Mouse (Mus musculus): Measurements from ENCODE around the gene Farsb. TPM values are rescaled to one million over a fixed set of nuclear protein-coding genes. Genes with fewer than 3 reads are reported as not detected.

Gene Farsb
- total RNA-seq, 1 experiment from 2014 or later = 29.2 TPM

DNA sequence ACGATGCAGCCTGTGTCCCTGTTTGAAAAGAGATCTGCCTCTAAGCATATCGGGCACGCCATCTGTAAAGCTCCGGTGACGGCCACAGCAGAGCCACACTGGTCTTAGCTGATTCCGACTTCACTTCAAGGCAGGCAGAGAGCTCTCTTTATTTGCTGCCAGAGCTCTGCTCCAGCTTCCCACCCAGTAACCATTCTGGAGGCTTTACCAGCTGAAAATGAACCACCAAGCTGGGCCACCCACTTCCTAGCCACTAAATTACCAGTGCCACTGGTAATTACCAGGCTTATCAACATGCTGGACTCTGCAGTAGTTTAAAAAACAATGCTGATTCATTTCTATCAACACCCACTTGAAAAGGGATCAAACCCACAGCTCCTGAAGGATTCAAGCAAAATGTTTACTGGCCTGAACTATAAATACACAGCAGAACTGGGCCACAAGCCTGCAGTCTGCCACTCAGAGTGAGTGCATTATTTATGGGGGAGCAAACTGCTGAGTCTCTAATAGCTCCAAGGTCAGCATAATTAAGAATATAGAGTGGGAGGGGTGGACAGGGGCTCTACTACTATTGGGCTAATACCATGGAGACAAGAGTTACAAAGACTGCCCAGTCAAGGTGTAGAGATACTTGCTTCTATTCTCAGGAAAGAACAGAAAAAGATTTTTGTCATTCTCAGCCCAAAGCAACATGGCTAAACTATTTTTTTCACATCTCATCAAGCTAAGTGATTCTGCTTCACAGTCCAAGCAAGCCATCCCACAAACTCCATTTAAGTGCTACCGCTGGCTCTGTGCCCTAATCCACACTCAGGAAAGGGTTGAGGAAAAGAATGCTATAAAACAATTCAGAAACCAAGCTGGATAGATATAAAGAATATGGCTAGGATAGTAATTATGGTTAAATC is 62.6 kb downstream of the Farsb start:
- no peak for ATAC-seq (ENCODE audit: extremely low read depth, insufficient number of reproducible peaks, low FRiP score, poor library complexity, severe bottlenecking)

DNA sequence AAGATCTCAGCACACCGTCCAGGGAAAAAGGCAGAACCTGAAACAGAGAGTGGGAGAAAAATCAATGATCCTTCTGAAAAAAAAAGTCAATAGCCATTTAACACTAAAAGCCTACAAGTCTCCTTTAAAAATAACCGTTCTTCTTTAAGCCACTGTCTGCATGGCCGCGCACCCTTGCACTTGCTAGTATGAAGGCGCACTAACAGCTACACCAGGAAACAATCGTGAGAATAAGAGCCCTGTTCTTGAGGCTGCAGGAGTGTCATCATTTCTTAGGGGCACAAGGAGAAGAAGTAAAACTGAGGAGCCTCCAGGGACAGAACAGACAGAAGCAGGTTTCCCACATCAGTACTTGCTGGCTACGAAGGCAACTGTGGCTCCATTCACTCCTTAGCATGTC is 63.4 kb downstream of the Farsb start:
- no peak for ATAC-seq (ENCODE audit: extremely low read depth, insufficient number of reproducible peaks, low FRiP score, poor library complexity, severe bottlenecking)

DNA sequence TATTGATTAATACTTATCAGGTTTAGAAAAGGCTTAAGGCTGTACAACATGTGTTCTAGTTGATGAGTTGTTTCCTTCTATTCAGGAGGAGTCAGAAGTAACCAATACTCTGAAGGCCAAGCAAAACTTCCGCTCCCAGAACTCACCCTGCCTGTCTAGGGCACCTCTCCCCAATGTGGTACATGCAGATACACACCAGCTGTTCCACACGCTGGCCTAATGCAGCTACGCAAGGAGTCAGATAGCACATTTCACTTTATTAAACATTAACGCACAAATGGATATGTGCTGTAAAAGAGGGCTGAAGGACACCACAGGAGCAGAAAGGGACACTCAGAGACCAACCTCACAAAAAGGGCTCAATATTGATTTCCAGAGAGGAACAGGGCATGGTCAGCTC is 63.8 kb downstream of the Farsb start:
- no peak for ATAC-seq (ENCODE audit: extremely low read depth, insufficient number of reproducible peaks, low FRiP score, poor library complexity, severe bottlenecking)

DNA sequence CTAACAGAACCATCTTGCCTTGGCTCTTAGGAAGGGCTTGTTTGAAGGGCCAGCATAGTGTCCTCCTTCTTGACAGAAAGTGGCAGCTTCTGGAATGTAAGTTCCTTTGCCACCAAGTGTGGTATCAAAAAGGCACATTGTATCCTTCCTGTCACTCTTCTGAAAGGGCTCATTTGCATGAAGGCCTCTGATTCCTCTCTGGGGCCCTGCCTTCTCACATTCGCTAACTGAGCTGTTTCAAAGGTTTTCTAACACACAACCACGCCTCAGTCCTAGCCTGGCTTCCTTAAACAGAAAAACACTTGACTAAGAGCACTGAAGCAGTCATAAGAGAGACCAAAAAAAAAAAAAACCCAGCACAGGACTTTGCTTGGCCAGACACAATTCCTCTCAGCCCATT is 66.1 kb downstream of the Farsb start:
- ATAC-seq (ENCODE audit: extremely low read depth, insufficient number of reproducible peaks, low FRiP score, poor library complexity, severe bottlenecking) = peak; percentile 87

DNA sequence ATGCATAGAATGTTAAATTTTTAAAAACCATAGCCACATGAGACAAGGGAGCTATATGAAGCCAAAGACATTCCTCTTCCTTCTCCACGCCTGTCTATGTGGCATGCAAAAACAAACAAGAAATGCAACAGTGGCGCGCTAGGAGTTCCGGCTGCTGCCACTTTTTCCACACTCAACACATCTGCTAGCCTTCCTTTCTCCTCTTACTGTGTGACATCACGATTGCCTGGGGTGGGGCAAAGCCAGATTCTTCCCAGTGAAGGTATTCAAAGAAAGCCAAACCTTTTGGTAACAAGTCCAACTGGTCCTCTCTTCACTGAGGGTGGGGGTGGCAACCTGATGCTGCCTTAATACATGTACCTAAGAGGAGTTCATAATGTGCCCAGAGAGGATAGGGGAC is 66.9 kb downstream of the Farsb start:
- ATAC-seq (ENCODE audit: extremely low read depth, insufficient number of reproducible peaks, low FRiP score, poor library complexity, severe bottlenecking) = no peak

DNA sequence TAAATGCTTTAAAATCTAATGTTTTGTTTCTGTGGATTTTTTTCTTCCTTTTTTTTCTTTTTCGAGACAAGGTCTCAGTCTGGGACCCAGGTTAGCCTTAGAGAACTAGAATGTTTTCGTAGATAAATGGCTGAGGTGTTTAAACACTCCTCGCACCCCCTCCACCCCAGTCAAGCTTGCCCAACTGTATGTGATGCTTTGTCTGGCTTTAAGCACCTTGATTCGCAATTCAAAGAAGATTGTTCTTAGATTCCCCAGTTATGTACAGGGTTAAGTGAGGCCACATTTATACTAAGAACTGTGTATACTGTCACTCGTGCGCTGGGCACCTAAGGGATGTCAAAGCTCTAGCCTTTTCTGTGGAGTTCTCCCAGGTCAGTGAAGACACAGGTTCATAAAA is 68.4 kb downstream of the Farsb start:
- no peak for ATAC-seq (ENCODE audit: extremely low read depth, insufficient number of reproducible peaks, low FRiP score, poor library complexity, severe bottlenecking)

DNA sequence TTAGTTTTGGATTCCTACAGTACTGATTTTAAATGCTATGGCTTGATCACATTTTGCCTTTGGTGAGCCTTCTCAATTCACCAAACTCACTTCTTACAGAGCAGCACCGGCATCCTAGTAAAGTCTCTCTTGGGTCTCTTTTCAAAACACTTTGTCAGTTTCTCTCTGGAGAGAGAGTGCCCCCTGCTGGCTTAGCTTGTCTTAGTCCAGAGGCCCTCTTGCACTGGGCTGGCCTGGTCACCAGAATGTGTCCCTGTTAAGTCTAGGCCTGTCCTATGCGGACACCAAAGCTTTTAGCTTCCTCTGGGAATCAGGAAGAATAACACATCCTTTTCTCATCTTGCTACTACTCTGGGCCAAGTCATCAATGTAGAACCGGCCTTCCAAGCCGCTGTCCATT is 69.1 kb downstream of the Farsb start:
- ATAC-seq (ENCODE audit: extremely low read depth, insufficient number of reproducible peaks, low FRiP score, poor library complexity, severe bottlenecking) = no peak

DNA sequence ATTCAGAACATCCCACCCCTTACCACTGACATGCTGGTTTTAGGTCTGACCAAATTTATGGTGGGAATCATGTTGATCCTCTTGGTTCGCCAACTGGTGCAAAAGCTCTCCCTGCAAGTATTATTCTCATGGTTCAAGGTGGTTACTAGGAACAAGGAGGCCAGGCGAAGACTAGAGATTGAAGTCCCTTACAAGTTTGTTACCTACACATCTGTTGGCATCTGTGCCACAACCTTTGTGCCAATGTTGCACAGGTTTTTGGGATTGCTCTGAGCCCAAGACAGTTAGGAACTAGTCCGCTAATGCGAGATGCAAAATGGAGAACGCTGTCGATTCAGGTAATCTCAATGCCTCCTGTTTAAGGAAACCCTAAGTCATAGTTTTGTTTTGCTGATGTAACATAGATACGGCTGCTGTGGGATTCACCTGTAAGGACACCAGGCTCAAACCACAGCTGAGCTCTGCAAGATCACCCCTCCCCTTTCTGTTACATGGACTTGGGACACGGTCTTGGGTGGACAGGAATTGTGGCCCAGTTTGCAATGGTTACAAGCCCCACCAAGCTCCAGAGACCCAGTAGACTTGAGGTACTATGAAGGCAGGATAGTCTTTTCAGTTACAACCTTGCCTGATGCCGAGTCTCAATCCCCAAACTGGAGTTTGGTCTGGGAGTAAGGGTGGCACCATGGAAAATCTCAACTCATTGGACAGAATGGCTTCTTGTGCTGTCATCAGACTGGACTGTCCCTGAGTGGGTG is 71.4 kb downstream of the Farsb start:
- ATAC-seq (ENCODE audit: extremely low read depth, insufficient number of reproducible peaks, low FRiP score, poor library complexity, severe bottlenecking) = no peak

DNA sequence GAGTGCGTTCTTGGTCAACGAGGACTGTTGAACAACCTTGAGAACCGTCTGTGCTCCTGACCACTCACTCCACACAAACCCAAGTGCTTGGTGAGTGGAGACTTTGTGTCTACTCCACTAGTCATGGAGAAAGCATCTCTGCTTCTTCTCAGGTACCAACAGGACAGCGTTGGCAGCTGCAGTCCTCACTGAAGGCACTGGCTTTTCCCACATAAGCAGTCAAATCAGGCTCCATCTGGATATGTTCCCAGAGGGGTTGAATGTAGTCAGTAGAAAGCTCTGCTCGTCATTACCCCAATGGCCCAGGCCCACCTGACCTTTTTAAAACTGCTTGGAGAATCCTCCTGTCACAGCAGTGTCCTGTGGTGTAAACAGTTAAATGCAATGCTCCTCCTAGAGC is 74.3 kb downstream of the Farsb start:
- no peak for ATAC-seq (ENCODE audit: extremely low read depth, insufficient number of reproducible peaks, low FRiP score, poor library complexity, severe bottlenecking)

DNA sequence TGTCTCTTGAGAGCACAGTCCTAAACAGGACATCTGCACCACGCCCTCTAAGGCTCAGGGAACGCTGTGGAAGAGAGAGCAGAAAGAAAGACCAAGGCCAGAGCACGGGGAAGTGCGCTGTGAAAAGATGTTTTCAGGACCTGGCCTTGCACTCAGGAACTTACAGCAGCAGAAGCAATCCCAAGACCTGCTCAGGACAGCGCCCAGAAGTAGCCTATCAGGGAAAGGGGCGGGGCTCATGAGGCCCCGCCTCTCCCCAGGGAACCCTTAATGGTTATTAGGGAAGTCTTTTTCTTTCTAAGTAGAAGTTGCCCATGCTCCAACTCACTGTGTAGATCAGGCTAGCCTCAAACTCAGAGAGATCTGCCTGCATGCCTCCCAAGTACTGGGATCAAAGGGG is 76.0 kb downstream of the Farsb start:
- no peak for ATAC-seq (ENCODE audit: extremely low read depth, insufficient number of reproducible peaks, low FRiP score, poor library complexity, severe bottlenecking)

DNA sequence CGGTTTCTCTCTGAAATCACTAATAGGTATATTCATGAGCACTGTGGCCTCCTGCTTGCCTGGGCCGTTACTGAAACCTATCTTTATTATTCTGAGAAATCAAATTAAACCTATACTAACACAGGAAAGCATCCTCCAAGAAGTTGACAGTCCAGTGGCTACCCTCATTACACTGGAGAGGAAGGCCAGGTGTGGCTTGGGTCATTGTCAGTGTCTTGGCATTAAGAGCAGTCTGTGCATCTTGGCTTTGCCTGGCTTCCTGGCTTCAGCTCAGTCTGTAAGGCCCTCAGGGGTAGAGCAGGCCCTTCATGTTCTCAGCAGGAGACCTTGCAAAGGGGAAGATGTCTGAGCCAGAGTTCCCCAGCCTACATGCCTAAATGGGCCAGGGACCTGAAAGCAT is 79.3 kb downstream of the Farsb start:
- no peak for ATAC-seq (ENCODE audit: extremely low read depth, insufficient number of reproducible peaks, low FRiP score, poor library complexity, severe bottlenecking)

DNA sequence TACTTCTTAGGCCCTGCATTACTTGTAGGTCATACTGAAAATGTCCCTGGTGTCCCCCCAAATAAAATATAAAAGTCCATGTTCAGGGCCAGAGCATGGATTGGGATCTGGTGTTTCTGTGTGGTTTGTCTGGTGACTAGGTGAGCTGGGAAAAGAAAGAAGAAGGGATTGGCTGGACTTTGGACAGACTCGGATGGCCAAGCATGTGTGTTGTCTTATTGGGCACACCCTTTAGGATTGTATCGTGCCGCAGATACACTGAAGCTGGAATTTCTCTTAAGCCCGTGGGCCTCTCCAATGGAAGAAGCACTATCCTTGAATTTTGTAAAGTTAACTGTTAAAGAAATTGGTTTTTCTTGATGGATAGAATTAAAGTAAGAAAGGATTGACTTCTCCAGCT is 87.3 kb downstream of the Farsb start:
- no peak for ATAC-seq (ENCODE audit: extremely low read depth, insufficient number of reproducible peaks, low FRiP score, poor library complexity, severe bottlenecking)

DNA sequence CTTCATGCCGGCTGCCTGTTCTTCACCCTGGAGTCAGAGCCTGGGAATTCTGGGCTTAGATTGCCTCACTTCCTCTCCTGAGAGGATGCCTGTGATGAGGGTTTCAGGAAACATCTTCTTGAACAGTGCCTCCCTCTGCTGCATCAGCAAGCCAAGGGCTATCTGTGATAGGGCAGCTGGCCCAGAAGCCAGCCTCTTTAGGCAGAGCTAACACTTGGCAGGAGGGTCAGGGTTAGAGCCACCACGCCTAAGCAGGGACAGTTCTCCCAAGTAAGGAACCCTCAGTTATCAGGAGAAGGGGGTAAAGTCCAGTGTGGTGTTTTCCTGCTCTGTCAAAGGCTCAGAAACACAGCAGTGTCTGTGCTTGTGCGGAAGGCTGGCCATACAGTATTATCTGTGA is 88.9 kb downstream of the Farsb start:
- no peak for ATAC-seq (ENCODE audit: extremely low read depth, insufficient number of reproducible peaks, low FRiP score, poor library complexity, severe bottlenecking)

DNA sequence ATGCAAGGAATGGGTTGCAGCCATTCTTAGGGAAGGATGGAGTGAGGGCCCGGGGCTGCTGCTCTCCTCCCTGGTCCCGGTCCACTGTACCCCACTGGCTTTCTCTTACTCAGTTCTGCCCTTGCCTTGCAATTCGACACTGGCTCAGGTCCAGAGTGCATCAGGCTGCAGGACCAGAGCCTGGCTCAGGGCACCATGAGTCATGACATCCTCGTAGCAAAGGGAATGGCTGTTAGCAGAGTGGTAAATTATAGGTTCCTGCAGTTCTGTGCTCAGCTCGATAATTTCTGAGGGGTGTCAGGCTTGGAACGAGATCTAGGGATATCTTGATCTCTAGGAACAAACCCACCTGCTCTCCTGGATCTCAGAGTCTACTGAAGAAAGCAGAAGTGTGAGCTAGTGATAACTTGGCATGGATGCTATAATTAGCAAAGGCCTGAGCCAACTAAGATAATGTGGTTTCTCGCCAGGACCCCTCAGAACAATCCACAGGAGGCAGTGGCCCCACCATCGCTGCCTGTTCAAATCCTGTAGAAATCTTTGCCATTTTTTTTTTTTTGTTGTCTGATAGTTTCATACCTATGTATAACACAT is 92.3 kb downstream of the Farsb start:
- ATAC-seq (ENCODE audit: extremely low read depth, insufficient number of reproducible peaks, low FRiP score, poor library complexity, severe bottlenecking) = no peak

DNA sequence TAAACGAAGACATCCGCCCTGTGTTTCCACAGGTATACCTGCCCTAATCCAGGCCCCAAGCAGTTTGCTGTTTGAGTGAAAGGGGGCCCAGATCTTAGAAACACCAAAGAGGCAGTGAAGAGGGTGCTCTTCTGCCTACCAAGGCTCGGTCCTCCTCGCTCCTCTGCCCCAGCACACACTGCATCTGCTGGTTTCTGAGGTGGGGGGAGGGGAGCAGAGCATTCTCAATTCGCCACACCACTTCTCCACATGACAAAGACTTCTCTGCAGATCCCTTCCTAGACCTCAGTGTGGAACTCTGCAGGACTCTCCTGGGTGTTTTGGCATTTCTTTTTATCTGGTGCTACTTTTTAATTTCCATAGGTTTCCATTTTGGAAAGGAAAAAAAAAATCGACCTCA is 93.0 kb downstream of the Farsb start:
- ATAC-seq (ENCODE audit: extremely low read depth, insufficient number of reproducible peaks, low FRiP score, poor library complexity, severe bottlenecking) = no peak

DNA sequence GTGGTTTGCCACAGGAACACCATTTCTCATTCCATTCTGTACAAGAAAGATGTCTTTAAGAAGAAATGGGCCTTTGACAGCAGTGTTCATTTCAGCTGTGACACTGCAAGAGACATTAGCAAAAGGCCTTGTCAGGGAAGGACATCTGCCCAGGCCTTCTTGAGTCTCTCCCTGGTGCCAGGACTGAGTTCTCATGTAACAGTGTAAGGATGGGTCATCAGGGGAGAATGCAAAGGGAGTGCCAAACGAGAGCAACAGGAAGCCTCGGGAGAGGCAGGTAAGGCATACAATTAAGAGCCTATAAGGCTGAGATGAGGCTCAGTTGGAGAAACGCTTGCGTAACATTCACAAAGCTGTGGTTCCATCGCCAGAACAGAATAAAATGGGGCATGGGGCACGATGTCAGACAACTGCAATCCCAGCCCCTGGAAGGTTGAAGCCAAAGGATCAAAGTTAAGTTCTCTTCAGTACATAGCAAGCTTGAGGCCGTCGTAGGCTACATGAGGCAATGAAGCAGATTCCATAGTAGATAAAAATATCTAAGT is 93.4 kb downstream of the Farsb start:
- ATAC-seq (ENCODE audit: extremely low read depth, insufficient number of reproducible peaks, low FRiP score, poor library complexity, severe bottlenecking) = no peak

DNA sequence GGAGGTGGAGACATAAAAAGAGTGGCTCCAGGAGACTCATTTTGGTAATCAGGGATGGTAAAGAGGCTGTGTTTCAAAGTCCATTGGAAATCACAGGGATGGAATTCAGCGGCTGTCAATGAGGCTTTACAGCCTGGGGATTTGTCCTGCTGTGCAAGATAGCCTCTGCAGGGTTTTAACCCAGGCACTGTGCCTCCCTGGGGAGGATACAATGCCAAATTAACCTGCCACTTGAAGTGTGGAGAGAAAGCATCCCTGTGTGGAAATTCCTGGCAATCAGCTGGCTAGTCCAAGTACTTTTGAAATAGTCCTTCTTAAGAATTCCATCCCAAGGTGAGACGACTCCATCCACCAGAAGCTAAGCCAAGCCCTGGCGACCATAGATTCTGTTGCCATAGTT is 99.8 kb downstream of the Farsb start:
- no peak for ATAC-seq (ENCODE audit: extremely low read depth, insufficient number of reproducible peaks, low FRiP score, poor library complexity, severe bottlenecking)

DNA sequence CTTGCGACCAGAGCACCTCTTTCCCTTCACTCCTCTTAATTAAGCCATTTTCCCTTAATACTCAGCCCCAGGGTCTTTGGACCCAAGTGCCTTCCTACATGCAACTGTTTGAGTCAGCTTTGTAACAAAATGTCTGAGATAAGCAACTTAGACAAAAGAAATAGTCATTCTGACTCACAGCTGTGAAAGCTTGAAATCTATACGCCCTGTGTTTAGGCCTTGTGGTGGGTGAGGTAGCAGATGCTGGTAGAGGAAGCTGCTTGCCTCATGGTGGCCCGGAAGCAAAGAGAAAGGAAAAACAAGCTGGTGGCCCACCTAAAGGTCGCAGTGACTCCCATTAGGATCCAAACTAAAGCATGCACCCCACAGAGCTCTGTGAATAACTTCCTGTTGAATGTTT is 100.8 kb downstream of the Farsb start:
- ATAC-seq (ENCODE audit: extremely low read depth, insufficient number of reproducible peaks, low FRiP score, poor library complexity, severe bottlenecking) = no peak

DNA sequence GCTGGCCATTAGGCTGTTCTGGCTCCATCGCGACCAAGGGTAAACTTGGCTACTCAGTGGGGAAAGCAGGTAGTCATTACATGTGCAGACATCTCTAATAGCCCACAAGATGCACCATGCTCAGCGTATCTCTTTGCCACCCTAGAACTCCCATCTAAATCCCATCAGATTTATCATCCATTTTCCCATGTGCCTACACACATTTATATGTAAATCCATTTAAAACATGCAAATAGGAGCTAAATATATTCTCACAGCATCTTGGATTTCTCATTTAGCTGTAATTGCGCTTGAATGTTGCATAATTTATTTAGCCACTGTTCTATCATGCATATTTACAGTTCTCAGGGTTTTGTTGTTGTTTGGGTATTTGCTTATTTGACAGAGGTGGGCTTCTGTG is 107.7 kb downstream of the Farsb start:
- ATAC-seq (ENCODE audit: extremely low read depth, insufficient number of reproducible peaks, low FRiP score, poor library complexity, severe bottlenecking) = no peak

DNA sequence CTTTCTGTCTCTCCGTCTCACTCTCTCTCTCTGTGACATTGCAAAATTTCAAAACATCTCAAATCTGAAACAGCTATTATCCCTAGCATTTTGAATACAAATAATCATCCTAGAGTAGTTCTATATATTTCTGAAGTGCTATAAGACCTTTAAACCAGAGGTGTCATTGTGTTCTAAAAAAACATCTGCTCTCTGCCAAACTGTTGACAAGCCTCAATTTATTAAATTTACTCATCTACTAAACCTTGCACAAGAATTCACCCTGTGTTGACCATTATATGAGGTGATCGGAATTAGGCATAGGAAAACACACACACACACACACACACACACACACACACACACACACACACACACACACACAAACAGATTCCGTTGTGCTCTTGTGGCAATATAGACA is 113.6 kb downstream of the Farsb start:
- ATAC-seq (ENCODE audit: extremely low read depth, insufficient number of reproducible peaks, low FRiP score, poor library complexity, severe bottlenecking) = no peak
